Mouse (Mus musculus) spleen, adult 2 months (tissue): ENCODE measurements around the gene Slc44a4. TPM values are rescaled to one million over a fixed set of nuclear protein-coding genes. Genes with fewer than 3 reads are reported as not detected.
"Not testable (repeated sequence)": the region's sequence is repeated elsewhere in the genome, so short reads cannot be mapped to it uniquely, and the experiment has no call there.

ENCODE experiments used
- DNase-seq, 2 experiments: peaks; one replicate each; pipeline versions ENCODE4 v3.0.0 to v3.0.0-alpha.2; 2012 to 2021; ENCODE audit warnings: low spot score in 2 of 2, low read depth in 1 of 2
- H3K27ac ChIP-seq: fragments of 200-500 bp; 2 replicates; pipeline ENCODE4 v1.5.1; 2012; ENCODE audit warnings: low read length, inconsistent platforms; ENCODE audit not compliant: insufficient read depth
- H3K27me3 ChIP-seq: fragments of 200-500 bp; 2 replicates; pipeline ENCODE4 v1.6.1; 2012; ENCODE audit warnings: mild to moderate bottlenecking, moderate library complexity, low read length, inconsistent platforms; ENCODE audit not compliant: control insufficient read depth, insufficient read depth
- H3K36me3 ChIP-seq: fragments of 200-500 bp; 2 replicates; pipeline ENCODE4 v1.6.1; 2012; ENCODE audit warnings: mild to moderate bottlenecking, low read length, inconsistent platforms; ENCODE audit not compliant: control insufficient read depth, insufficient read depth
- H3K4me1 ChIP-seq: fragments of 200-500 bp; 2 replicates; pipeline ENCODE4 v1.6.1; 2011; ENCODE audit warnings: inconsistent platforms; ENCODE audit not compliant: control insufficient read depth, insufficient read depth, insufficient read length
- H3K4me3 ChIP-seq: fragments of 200-500 bp; 2 replicates; pipeline ENCODE4 v1.5.1; 2011; ENCODE audit warnings: mild to moderate bottlenecking, inconsistent platforms; ENCODE audit not compliant: insufficient read depth, insufficient read length; ENCODE audit errors: extremely low read depth
- CTCF ChIP-seq: fragments of 200-500 bp; IDR thresholded peaks from 2 replicates; pipeline ENCODE4 v1.5.1; 2011; ENCODE audit warnings: mild to moderate bottlenecking, inconsistent platforms; ENCODE audit not compliant: insufficient read depth, insufficient read length, insufficient replicate concordance; ENCODE audit errors: extremely low read depth
- POLR2A ChIP-seq: fragments of 200-500 bp; IDR thresholded peaks from 2 replicates; pipeline ENCODE4 v1.6.1; 2011; ENCODE audit warnings: low read depth, low read length, inconsistent platforms
- WGBS: fragments of 180-500 bp; shearing (Covaris S2); methylation state at CpG from one replicate; pipeline ENCODE4 v1.1.7; 2018; 5-methylcytosine and 5-hydroxymethylcytosine counted together
- polyA plus RNA-seq: library from polyadenylated mRNA; depleted of rRNA; stranded (reverse); fragments of >200 nt; gene quantifications from 2 replicates; pipeline ENCODE4 v1.2.3, GENCODE M21; 2012

The Slc44a4 gene
- polyA plus RNA-seq, 1 experiment: 0.08 TPM

DNA sequence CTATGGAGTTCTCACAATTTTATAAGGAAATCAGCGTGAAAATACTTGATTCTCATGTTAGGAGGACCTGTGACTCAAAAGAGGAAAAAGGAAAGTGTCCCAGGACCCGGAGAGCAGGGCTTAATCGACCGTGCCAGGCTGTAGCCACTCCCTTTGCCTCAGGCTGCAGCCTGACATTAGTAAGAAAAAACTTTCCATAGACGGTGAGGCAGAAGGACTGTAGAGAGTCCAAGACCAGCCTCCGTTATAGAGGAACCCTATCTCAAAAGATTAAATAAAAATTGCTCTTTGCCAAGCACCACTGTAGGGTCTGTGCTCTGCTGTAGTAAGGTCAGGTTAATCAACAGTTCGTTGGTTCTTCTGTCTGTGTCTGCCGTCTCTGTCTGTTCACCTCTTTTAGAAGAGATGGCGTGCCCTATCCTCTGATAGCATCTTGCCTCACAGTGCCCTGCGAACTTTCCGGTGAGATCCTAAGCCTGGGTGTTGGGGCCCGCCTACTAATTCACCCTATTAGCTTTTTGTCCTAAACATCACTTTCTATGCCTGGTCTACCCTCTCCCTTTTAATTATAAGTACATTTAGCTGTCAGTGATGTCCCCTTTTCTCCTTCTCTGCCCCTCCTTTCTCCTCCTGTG is 45.7 kb downstream of the Slc44a4 start:
- H3K36me3 ChIP-seq: no peaks in the 10 kb centered on the region
- H3K27me3 ChIP-seq: no peaks in the 10 kb centered on the region
- peak overlapping the region; percentile 12; the same call in 1 of the 2 replicates for H3K27ac ChIP-seq
- no peak overlapping the region for H3K4me3 ChIP-seq
- no peak for TF ChIP-seq CTCF
- TF ChIP-seq POLR2A: no peak
- H3K4me1 ChIP-seq: no peaks in the 10 kb centered on the region
- DNase-seq: no peak
- WGBS: 21% methylated on average over 12 of the region's 12 CpGs

DNA sequence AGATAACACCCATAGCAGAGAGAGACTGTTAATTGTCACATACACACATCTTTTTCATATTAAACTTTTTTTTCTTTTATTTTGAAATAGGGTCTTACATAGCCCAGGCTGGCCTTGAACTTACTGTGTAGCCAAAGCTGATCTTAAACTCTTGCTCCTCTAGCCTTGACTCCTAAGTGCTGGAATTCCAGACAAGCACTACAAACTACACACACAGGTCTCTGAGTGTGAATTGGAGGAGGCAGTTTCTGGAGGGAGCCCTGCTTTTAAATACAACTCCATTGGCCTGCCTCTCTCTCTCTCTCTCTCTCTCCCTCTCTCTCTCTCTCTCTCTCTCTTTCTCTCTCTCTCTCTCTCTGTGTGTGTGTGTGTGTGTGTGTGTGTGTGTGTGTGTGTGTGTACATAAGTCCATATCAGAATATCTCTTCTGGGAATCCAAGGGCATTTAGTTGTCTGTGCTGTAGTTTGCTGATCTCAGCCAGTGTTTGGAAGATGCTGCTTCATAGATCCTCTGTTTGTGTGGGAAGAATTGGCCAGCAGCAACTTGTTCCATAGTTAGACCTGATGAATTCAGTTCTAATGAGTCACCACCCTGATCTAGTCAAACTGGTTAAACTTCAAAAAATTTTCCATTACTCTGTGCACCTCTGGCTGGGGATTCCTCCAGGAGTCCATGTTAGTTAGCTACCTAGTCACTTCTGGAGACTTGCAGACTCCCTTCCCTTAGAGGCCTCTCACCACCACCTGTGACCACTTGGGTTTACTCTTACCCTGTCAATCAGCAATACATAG is 46.6 kb downstream of the Slc44a4 start:
- Histone ChIP-seq H3K27ac (no peak overlapping the region), H3K27me3 (no peaks in the 10 kb centered on the region), H3K4me1 (no peaks in the 10 kb centered on the region), H3K4me3 (no peak overlapping the region), H3K36me3 (no peaks in the 10 kb centered on the region)
- no peak for TF ChIP-seq CTCF
- no peak for TF ChIP-seq POLR2A
- no peak for DNase-seq

DNA sequence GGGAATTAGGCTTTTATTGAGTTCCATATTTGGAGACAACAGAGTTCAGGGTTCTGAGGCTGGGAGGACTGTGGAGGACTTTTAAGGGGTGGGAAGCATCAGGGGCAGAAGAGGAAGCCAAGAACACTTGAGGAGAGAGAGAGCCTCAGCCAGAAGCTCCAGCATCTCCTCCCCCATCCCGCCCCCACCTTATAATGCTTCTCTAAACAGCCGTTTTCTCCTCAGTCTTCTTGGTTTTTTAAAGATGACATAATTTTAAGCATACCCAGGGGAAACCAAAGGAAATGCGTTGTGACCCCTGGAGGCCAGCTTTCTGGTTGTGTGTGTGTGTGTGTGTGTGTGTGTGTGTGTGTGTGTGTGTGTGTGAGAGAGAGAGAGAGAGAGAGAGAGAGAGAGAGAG is 47.9 kb downstream of the Slc44a4 start:
- 6% methylated on average over 3 of the region's 3 CpGs for WGBS

DNA sequence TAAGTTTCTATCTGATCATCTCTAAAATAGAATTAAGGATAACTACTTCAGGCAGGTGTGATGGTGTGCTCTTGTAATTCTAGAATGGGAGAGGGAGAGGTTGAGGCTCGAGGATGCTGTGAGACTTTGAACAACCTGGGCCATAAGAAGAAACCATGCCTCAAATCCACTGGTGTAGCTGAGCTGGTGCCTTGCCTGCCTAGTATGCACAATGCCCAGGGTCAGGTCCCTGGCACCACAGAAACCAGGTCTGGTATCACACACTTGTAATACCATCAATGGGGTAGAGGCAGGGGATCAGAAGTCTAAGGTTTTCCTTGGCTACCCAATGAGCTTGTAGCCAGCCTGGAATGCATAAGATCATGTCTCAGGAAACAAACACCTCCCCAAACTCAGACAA is 48.6 kb downstream of the Slc44a4 start:
- Histone ChIP-seq H3K4me3 (no peak overlapping the region), H3K4me1 (no peaks in the 10 kb centered on the region), H3K27me3 (no peaks in the 10 kb centered on the region), H3K36me3 (no peaks in the 10 kb centered on the region), H3K27ac (no peak overlapping the region)
- no peak for DNase-seq
- no peak for TF ChIP-seq CTCF
- no peak for TF ChIP-seq POLR2A
- WGBS: 59% methylated on average over 1 of the region's 1 CpGs

More for the DNA sequence above, 47.9 kb downstream of the Slc44a4 start:
- no peaks in the 10 kb centered on the region for H3K36me3 ChIP-seq
- H3K27ac ChIP-seq: no peak overlapping the region
- H3K4me1 ChIP-seq: no peaks in the 10 kb centered on the region
- H3K27me3 ChIP-seq: no peaks in the 10 kb centered on the region
- TF ChIP-seq POLR2A (no peak), CTCF (no peak)
- H3K4me3 ChIP-seq: no peak overlapping the region
- no peak for DNase-seq

DNA sequence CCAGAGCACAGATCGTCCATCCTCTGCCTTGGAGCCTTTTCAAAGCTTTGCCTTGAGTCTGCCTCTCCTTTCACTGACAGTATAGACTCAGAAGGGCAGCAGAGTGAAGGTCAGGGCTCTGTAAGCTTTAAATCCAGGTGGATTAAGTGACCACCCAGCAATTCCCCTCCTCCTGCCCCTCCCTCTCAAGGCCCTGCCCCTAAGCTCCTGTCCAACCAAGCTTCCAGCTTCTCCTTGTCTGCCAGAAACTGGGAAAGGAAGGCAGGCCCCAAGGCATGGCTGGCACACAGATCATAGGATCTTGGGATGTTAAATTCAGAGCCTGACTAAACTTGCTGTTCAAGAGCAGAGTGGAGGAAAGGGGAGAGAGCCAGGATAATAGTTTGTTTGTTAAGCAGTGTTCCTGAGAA is 50.4 kb downstream of the Slc44a4 start:
- H3K27me3 ChIP-seq: peaks cover 4% of the 10 kb centered on the region; the same call in 1 of the 2 replicates
- 79% methylated on average over 1 of the region's 1 CpGs for WGBS
- no peaks in the 10 kb centered on the region for H3K4me1 ChIP-seq
- DNase-seq: no peak
- H3K4me3 ChIP-seq: no peak overlapping the region
- H3K27ac ChIP-seq: no peak overlapping the region
- no peaks in the 10 kb centered on the region for H3K36me3 ChIP-seq
- no peak for TF ChIP-seq CTCF

DNA sequence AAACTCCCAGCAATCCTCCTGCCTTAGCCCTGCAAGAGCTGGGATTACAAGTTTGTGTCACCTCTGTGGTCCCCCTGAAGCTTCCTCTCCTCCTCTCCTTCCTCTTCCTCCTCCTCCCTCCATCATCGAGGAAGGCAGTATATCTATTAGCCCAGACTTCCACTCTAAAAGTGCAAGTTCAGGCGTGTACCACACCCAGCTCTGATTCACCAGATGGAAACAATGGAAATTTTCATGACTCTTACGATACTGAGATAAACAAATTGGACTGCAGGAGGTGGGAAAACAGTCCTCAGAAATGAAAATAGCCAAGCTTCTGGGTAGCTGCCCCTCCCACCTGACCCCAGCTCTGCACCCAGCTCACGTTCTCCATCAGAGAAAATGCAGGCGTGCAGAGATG is 51.4 kb downstream of the Slc44a4 start:
- Histone ChIP-seq H3K27me3 (peaks cover 4% of the 10 kb centered on the region; the same call in 1 of the 2 replicates), H3K27ac (no peak overlapping the region), H3K36me3 (no peaks in the 10 kb centered on the region), H3K4me3 (no peak overlapping the region), H3K4me1 (no peaks in the 10 kb centered on the region)
- DNase-seq: no peak
- WGBS: 59% methylated on average over 5 of the region's 5 CpGs
- no peak for TF ChIP-seq POLR2A
- TF ChIP-seq CTCF: no peak

DNA sequence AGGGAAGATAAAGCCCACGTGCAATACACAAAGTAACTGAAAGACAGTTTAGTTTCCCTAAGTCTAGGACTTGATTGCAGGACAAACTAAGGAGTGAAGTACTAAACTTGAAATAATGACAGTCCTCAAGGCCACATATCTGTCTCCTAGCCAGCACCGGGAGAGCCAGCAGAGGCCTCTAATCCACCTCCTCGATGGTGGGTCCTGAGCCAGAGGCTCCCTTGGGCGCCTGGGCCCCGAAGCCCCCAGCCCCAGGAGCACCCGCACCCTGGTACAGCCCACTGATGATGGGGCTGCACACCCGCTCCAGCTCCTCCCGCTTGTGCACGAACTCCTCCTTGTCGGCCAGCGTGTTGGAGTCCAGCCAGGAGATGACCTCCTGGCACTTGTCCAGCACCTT is 55.6 kb downstream of the Slc44a4 start, which contains the start of gene Gm20481:
Gene Gm20481 (plus strand): TSS at position 91 of the 400 bp plus-strand sequence.
- not testable (repeated sequence) for H3K27me3 ChIP-seq, H3K4me3 ChIP-seq, H3K36me3 ChIP-seq, DNase-seq, H3K27ac ChIP-seq, H3K4me1 ChIP-seq
- 78% methylated on average over 8 of the region's 11 CpGs for WGBS

DNA sequence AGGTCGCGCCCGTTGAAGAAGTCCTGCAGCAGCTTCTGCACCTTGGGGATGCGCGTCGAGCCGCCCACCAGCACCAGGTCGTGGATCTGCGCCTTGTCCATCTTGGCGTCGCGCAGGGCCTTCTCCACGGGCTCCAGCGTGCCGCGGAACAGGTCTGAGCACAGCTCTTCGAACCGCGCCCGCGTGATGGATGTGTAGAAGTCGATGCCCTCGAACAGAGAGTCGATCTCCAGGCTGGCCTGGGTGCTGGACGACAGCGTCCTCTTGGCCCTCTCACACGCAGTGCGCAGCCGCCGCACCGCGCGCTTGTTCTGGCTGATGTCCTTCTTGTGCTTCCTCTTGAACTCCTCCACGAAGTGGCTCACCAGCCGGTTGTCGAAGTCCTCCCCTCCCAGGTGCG is 56.6 kb downstream of the Slc44a4 start:
- 50% methylated on average over 21 of the region's 37 CpGs for WGBS
- DNase-seq, H3K4me3 ChIP-seq, H3K36me3 ChIP-seq, H3K27me3 ChIP-seq, H3K27ac ChIP-seq, H3K4me1 ChIP-seq: not testable (repeated sequence)

DNA sequence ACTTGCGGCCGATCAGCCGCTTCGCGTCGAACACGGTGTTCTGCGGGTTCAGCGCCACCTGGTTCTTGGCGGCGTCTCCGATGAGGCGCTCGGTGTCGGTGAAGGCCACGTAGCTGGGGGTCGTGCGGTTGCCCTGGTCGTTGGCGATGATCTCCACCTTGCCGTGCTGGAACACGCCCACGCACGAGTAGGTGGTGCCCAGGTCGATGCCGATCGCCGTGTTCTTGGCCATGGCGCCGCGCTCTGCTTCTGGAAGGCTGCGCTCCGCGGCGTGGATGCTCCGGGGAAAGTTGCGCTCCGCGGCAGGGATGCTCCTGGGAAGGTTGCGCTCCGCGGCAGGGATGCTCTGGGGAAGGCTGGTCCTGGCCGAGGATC is 57.4 kb downstream of the Slc44a4 start:
- not testable (repeated sequence) for DNase-seq, H3K4me1 ChIP-seq, H3K27me3 ChIP-seq, H3K27ac ChIP-seq, H3K36me3 ChIP-seq
- H3K4me3 ChIP-seq: peak overlapping the region; percentile 40
- WGBS: under 1% methylated on average over 15 of the region's 43 CpGs
